Mouse (Mus musculus) CD4-positive helper T cell, adult 2 months (primary cell): Measurements from ENCODE around the gene Dpy19l2.
A peak's percentile ranks its signal among the peaks of the same experiment; 100 is the strongest.
"Not testable (repeated sequence)": the region's sequence is repeated elsewhere in the genome, so short reads cannot be mapped to it uniquely, and the experiment has no call there.

Experiments
- DNase-seq: peaks from one replicate; pipeline ENCODE4 v3.0.0-alpha.2; 2012; ENCODE audit warnings: low read depth, missing footprints, low spot score

Dpy19l2 gene

DNA sequence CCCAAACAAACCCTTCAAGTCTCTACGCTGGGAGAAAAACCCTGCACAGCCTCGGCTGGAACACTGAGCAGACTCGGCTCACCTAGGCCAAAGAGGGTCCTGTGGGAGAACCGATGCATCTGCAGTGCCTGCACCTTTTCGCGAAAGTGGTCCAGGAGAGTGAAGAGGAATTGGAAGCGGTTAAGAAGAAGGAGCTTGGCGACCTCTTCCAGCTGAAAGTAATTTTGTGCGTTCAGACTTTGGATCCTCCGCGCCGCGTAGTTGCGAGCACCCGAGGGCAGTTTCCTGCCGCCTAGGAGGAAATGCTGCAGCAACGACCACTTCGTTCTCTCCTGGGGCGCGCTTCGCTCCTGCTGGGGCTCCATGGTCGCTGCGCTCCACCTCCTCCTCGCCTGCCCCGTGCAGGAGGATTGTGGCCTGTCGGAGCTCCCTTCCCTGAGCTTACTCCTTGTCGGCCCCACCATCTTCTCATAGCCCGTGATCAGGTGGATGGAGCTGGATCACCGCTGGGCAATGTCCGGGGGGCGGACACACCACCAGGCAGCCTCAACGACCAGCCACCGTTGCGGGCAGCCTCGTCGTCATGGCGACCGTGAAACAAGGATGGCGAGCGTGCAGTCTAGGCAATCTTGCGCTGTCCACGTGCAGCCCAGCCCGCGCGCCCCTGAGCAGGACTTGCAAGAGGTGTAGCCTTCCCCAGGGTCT, at the start of gene Dpy19l2:
Dpy19l2 (minus strand) TSS at position 594 of the 705 bp plus-strand sequence.
- DNase-seq: no peak

DNA sequence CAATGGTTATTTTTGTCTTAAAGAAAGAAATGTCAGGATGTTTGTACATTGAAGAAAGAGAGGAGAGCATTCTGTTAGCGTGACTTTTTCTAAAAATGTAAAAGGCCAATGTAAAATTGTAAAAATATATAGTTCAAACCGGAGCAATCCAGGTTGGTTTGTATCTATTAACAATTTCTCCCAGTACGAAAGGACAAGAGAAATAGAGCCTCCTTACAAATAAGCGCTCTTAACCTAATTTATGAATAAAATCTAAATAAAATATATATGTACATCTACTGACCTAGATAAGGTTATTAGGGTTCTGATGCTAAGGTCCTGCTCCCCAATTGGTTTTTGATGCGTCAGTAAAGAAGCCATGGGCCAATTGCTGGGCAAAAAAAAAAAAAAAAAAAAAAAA, 48.9 kb upstream of the Dpy19l2 start:
- no peak for DNase-seq

DNA sequence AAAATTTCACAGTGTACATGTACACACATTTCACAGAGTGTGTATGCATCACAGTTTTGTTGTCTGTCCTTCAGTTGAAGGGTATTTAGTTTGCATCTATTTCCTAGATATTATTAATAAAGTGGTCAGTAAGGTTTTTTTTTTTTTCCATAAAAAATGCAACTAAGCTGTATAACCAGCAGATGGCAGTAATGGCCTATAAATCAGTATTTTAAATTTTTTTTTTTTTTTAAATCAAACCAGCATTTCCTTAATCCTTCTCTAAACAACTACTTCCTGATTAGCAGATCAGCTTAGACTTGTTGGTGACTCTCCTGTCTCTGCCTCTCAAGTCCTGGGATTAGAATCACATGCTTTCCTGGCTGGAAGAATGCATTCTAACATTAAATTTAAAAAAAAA, 5.2 kb upstream of the Dpy19l2 start:
- DNase-seq: no peak

DNA sequence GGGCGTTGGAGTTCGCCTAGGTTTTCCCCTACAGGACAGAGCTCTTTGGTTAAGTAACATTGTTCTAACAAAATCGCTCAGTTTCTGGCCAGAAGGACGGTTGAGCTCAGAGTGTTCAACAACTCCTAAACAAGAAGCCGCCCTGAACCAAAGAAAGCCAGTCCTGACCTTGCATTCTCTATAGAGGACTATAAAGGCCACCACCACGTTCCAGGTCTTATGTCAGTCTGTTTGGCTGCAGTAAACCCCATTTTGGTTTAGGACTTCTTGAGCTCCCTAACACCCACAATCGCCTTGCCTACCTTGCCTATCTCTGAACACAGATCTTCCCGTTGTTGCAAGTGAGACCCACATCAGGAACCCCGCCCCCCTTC, 299 bp upstream of the Dpy19l2 start:
- no peak for DNase-seq

DNA sequence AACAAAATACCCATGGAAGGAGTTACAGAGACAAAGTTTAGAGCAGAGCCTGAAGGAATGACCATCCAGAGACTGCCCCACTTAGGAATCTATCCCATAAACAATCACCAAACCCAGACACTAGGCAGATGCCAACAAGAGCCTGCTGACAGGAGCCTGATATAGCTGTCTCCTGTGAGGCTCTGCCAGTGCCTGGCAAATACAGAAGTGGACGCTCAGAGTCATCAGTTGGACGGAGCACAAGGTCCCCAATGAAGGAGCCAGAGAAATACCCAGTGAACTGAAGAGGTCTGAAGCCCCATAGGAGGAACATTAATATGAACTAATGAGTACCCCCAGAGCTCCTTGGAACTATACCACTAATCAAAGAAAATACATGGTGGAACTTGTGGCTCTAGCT, 58.8 kb downstream of the Dpy19l2 start:
- DNase-seq: not testable (repeated sequence)

DNA sequence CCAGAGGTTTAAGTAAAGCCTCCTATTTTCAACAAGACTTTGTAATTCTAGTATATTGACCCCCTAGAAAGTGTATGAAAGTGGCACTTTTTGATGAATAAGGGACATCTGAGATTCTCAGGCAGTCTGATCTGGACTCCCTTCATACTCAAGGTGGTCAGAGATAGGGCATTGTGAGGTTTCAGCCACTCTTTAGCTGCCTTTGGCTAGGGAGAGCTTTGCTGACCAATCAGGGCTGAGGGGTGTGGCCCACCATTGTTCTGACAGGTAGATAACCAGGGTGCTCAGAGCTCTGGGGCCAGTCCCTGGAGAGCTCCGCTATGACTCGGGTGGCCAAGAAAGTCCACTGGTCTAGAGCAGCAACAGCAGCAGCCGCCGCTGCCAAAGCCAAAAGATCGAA, 71.2 kb downstream of the Dpy19l2 start, which contains the start of gene Cypt4:
Cypt4 (plus strand) TSS at position 301 of the 400 bp plus-strand sequence.
- no peak for DNase-seq

DNA sequence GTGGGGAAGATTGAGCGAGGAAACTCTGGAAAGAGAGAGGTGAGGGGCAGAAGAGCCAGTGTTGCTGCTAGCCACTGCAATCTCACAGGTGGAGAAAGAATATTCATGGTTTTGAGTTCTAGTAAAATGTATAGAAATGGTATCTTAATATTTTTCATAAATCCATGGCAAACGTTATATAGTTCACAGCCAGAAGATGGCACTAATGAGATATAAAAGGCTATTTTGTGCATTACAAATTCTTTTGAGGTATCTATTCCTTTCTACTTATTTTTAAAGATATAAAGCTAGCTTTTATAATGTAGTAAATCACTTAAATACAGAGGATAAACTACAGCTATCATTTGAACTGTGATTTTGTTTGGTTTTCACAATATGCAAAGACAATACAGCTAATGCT, 157.9 kb downstream of the Dpy19l2 start:
- DNase-seq: no peak

DNA sequence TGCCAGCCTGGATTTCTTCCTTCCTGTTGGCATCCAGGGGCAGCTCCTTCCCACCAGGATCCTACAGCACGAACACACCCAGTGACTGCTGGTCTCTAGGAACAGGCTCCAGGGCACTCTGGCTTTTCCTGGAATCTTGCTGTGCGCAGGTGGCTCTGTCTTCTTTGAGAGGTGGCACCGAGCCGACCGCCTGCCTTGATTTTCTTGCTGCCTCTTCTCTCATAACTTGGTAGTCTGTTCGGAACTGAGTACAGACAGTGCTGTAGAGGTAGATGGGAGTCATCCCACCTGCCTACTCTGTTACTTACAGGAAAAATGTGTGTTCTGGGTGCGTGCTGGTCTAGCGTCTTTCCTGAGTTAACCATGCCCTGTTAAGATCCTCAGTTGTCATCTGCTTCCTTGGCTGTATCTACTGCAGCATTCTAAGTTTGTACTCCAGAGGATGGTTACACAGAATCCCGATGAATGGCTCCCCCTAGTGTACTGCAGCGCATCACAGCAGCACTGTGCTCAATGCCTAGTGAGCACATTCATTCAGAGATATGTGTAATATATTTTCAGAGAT, 179.4 kb downstream of the Dpy19l2 start:
- DNase-seq: peak; percentile 58

DNA sequence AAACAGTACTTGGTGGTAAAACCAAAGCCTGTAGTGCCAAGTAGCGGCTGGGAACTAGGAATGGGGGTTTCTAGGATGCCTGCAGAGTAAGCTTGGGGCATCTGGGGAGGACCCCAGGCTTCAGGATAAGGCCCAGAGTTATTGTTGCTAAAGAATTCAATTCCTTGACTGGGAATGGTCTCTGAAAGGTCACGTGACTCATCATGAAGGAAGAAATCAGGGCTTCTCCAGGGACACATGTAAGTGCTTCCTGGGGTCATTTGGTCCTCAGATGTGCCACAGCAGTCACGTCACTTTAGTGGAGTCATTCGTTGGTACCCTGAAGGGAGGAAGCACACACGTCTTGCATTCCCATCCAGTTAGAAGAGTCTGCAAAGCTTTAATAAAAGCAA, 182.0 kb downstream of the Dpy19l2 start:
- DNase-seq: no peak

DNA sequence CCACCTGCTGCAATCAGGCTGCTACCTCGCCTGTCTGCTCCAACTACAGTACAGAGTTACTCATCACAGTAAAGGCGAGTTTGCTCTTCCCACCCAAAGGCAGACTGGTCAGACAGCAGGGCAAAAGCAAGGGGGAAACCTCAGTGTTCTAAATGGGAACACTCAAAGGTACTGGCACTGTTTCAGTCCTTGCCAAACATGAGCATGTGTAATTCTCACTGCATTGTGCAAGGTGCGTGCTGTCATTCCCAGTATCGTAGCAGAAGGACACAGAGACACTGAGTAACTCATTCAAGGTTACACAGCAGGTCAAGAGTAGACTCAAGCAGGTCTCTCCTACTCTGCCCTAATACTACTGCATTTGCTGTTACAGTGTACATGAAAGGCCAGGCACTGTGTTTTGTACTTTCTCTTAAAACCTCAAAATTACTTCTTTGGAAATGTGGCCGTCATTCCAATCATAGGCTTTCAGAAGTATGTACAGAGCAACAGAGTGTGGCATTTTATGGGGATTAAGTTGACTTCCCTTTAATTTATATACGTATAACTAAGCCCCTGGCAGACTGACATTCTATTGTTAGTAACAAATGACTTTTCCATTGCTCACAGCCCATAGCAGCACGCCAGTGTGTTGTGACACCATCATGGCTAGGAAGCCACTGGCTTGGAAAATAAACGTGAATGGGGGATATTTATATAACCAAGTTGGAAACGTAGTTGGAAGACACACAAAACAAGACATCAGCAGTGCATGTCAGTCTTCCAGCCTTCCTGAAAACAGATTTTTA, 182.6 kb downstream of the Dpy19l2 start:
- DNase-seq: no peak

DNA sequence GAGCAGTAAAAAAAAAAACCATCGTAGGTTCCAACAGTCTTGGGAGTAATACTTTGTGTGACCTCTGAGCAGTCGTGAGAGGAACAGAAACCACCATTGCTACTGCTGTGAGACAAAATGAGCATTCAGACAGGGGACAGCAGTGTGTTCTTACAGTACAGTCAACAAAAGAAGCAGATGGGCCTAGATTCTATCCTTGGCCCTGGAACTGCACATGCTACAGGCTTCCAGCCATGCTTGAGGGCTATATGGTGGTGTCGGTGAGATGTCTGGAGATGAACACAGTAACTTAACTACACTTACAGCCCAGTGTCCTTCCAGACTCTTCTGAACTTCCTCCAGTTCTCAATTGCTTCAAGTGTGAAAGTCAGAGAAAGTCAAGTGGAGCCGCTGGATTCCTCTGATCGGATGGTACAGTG, 184.0 kb downstream of the Dpy19l2 start:
- no peak for DNase-seq

DNA sequence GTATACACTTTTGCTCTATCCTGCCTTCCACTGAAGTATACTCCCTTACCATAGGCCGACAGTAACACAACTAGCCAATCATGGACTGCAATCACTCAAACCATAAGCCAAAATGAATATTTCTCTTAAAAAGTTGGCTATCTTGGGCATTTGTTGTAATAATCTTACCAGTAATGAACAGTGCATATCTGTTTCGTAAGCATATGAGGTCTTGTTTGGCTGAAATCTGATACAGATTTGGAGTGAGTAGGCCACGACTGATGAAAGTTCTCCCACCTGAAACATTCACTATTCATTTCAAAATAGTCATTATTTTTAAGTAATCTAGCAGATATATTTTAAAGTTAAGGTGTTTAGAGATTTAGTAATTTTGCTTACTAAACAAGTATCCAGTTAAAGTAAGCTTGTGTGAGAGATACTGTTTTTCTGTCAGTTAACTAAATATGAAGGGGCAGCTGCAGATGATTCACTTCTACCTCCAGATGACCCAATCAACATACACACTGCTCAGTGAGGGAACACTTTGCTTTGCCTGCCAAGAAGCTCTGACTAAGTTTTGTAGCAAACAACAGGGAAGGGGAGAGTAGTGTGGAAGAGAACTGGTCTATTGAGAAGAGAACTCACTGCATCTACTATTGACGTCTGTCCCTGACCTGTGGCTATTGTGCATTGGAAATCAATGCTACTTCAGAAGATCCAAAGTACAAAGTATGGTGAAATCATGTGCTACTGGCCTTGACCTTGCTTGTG, 184.5 kb downstream of the Dpy19l2 start:
- DNase-seq: no peak

DNA sequence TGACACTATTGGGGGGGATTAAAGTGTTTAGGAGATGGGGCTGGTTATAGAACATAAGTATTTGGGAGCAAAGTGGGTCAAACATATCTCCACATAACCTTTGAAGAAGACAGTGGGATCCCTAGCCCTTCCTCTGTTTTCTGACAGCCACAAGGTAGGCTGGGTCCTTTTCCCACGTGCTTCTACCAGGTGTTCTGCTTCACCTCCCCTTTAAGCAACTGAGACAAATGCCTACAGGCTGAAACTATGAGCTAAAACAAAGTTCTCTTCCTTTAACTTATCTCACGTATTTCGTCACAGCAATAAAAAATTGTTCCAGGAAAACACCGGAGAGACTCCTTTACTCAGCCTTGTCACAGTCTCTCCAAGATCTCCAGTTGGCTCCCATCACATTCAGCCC, 187.2 kb downstream of the Dpy19l2 start:
- DNase-seq: no peak
